Mouse (Mus musculus) heart, embryonic 16.5 days (tissue): ENCODE measurements around the gene Gng7. TPM values are rescaled to one million over a fixed set of nuclear protein-coding genes. Genes with fewer than 3 reads are reported as not detected.
A peak's percentile ranks its signal among the peaks of the same experiment; 100 is the strongest.

Experiments used
- ATAC-seq: fragments of 200-750 bp; cut with Nextera tagmentation; replicated peaks from 2 replicates; pipeline ENCODE4 v1.8.0; 2017; ENCODE audit warnings: moderate number of reproducible peaks; ENCODE audit not compliant: insufficient read depth, low FRiP score; ENCODE audit errors: extremely low read depth
- H3K27ac ChIP-seq: fragments of 300-500 bp; sonication (generic); 2 replicates; pipeline ENCODE4 v1.5.1; 2014; ENCODE audit warnings: mild to moderate bottlenecking, low read length, control low read depth, moderate library complexity
- H3K27me3 ChIP-seq: fragments of 300-500 bp; sonication (generic); 2 replicates; pipeline ENCODE4 v1.6.1; 2014; ENCODE audit warnings: low read length, mixed read lengths; ENCODE audit not compliant: control insufficient read depth, insufficient read depth
- H3K36me3 ChIP-seq: fragments of 300-500 bp; sonication (generic); 2 replicates; pipeline ENCODE4 v1.6.1; 2014; ENCODE audit not compliant: control insufficient read depth, insufficient read depth
- H3K4me1 ChIP-seq: fragments of 300-500 bp; sonication (generic); 2 replicates; pipeline ENCODE4 v1.6.1; 2014; ENCODE audit warnings: low read length, mixed read lengths; ENCODE audit not compliant: control insufficient read depth, insufficient read depth
- H3K4me2 ChIP-seq: fragments of 300-500 bp; sonication (generic); 2 replicates; pipeline ENCODE4 v1.6.1; 2014; ENCODE audit warnings: low read depth, mild to moderate bottlenecking, control low read depth, low read length
- H3K4me3 ChIP-seq: fragments of 300-500 bp; sonication (generic); 2 replicates; pipeline ENCODE4 v1.5.1; 2014; ENCODE audit warnings: mild to moderate bottlenecking, control low read depth, low read length
- H3K9ac ChIP-seq: fragments of 300-500 bp; sonication (generic); 2 replicates; pipeline ENCODE4 v1.6.1; 2014; ENCODE audit warnings: low read length, control low read depth
- H3K9me3 ChIP-seq: fragments of 300-500 bp; sonication (generic); replicated peaks from 2 replicates; pipeline ENCODE4 v1.6.1; 2016; ENCODE audit warnings: low read length; ENCODE audit not compliant: control insufficient read depth
- WGBS: fragments of 180-500 bp; shearing (Covaris S2); extraction: QIAGEN DNeasy Blood & Tissue Kit; methylation state at CpG from one replicate; pipeline ENCODE4 v1.1.7; 2014; 5-methylcytosine and 5-hydroxymethylcytosine counted together
- polyA plus RNA-seq: library from polyadenylated mRNA; unstranded; fragments of >200 nt; fragmentation: Nextera tagmentation; extraction: Ambion mirVana; gene quantifications from 2 replicates; pipeline ENCODE4 v1.2.1, GENCODE M21; 2015

Gene Gng7
- polyA plus RNA-seq, 1 experiment from 2014 or later, result 1.4 TPM

- peak; percentile 63 for ATAC-seq
These were observed 53.9 kb downstream of the Gng7 start for GRCm38 (mm10) chr10:80960551-80961508.

DNA sequence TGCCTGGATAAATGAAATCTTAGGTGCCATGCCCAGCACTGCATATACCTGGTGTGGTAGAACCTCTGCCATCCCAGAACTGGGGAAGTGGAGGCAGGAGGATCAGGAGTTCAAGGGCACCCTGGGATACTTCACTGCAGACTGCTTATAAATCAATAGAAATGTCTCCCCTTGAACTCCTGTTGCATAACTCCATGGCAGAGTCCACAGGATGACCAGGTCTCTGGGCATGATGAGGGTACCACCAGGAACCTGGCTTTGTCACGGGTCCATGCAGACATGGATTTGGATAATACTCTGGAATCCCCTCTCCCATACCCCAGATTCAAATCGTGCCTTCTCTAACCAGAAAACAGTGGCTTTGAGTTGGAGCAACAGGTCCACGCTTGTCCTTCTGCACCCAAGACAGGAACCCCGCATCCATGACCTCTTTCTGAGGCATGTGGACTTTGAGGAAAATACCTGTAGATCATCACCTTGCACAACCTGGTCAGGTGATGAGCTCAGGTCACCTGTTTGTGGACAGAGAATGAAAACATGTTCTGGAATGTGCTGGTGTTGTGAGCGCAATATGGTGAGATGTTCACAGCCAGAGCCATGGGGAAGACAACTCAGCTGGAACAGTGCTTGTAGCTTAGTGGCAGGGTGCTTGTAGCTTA is 55.6 kb downstream of the Gng7 start:
- Histone ChIP-seq H3K27me3 (no peaks in the 10 kb centered on the region), H3K4me2 (no peak overlapping the region), H3K4me1 (peaks cover 48% of the 10 kb centered on the region), H3K9me3 (no peaks in the 10 kb centered on the region), H3K36me3 (no peaks in the 10 kb centered on the region), H3K4me3 (no peak overlapping the region), H3K9ac (no peak overlapping the region), H3K27ac (no peak overlapping the region)
- ATAC-seq, result no peak
- WGBS, result 91% methylated on average over 5 of the region's 5 CpGs

More at GRCm38 (mm10) chr10:80960551-80961508, 53.9 kb downstream of the Gng7 start:
- Histone ChIP-seq H3K27me3 (no peaks in the 10 kb centered on the region), H3K9me3 (no peaks in the 10 kb centered on the region), H3K36me3 (no peaks in the 10 kb centered on the region), H3K27ac (peak overlapping the region; percentile 91), H3K4me2 (peak overlapping the region; percentile 49), H3K9ac (peak overlapping the region; percentile 61), H3K4me3 (no peak overlapping the region), H3K4me1 (peaks cover 37% of the 10 kb centered on the region)
- 13% methylated on average over 15 of the region's 16 CpGs for WGBS

DNA sequence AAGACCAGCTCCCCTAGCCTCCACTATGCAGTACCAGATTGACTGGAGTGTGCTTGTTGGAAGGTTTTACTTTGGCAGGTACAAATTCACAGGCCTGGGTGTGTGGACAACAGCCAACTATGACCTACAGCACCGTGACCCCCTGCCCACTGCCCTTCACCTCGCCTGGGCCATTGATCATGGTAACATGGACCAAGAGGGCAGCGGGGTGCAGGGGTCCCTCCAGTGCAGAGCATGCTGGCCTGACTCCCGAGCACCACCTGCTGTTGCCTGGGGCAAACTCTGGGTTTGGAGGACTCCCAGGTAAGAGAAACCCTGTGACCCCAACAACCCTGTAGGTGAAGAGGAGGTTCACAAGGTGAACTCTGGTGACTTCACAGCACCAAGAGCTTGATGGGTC is 57.0 kb downstream of the Gng7 start:
- H3K4me1 ChIP-seq, result peaks cover 35% of the 10 kb centered on the region
- H3K4me2 ChIP-seq, result no peak overlapping the region
- H3K36me3 ChIP-seq, result no peaks in the 10 kb centered on the region
- no peak overlapping the region for H3K27ac ChIP-seq
- H3K4me3 ChIP-seq, result no peak overlapping the region
- H3K9ac ChIP-seq, result no peak overlapping the region
- ATAC-seq, result no peak
- H3K27me3 ChIP-seq, result no peaks in the 10 kb centered on the region
- WGBS, result 72% methylated on average over 4 of the region's 4 CpGs
- H3K9me3 ChIP-seq, result no peaks in the 10 kb centered on the region

GRCm38 (mm10) chr10:80956901-80957300 is 57.8 kb downstream of the Gng7 start:
- no peak for ATAC-seq
- peaks cover 32% of the 10 kb centered on the region for H3K4me1 ChIP-seq

DNA sequence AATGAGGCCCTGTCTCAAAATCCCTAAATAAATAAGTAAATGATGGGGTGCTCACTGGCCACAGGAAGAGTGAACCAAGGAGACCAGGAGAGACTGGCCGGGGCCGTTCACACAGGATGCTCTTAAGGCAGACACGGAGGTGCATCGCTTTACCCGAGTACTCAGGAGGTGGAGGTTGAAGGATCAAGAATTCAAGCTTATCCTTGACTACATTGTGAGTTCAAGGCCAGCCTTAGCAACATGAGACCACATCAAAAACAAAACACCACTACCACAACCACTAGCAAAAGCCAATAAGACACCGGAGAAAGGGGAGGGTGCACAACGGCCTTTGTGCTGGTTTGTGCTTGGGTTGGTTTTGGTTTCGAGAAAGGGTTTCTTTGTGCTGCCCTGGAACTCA is 58.4 kb downstream of the Gng7 start:
- Histone ChIP-seq H3K9ac (no peak overlapping the region), H3K36me3 (no peaks in the 10 kb centered on the region), H3K9me3 (no peaks in the 10 kb centered on the region), H3K4me2 (no peak overlapping the region), H3K4me1 (peaks cover 27% of the 10 kb centered on the region), H3K27ac (no peak overlapping the region), H3K27me3 (no peaks in the 10 kb centered on the region), H3K4me3 (no peak overlapping the region)
- ATAC-seq, result no peak
- 92% methylated on average over 8 of the region's 8 CpGs for WGBS

More at GRCm38 (mm10) chr10:80956901-80957300, 57.8 kb downstream of the Gng7 start:
- no peak overlapping the region for H3K27ac ChIP-seq
- H3K4me2 ChIP-seq, result no peak overlapping the region
- no peak overlapping the region for H3K9ac ChIP-seq
- no peaks in the 10 kb centered on the region for H3K9me3 ChIP-seq
- no peak overlapping the region for H3K4me3 ChIP-seq
- no peaks in the 10 kb centered on the region for H3K36me3 ChIP-seq
- 74% methylated on average over 6 of the region's 6 CpGs for whole genome bisulfite sequencing
- no peaks in the 10 kb centered on the region for H3K27me3 ChIP-seq

- ATAC-seq, result peak; percentile 30; the same call in 1 of the 2 replicates
- Histone ChIP-seq H3K9me3 (no peaks in the 10 kb centered on the region), H3K4me1 (peaks cover 18% of the 10 kb centered on the region), H3K4me3 (no peak overlapping the region), H3K9ac (no peak overlapping the region), H3K4me2 (no peak overlapping the region), H3K36me3 (no peaks in the 10 kb centered on the region), H3K27ac (peak overlapping the region; percentile 90), H3K27me3 (no peaks in the 10 kb centered on the region)
- 17% methylated on average over 9 of the region's 9 CpGs for WGBS
These were observed 59.2 kb downstream of the Gng7 start for GRCm38 (mm10) chr10:80955536-80955935.

GRCm38 (mm10) chr10:80954843-80955242 is 59.9 kb downstream of the Gng7 start:
- Histone ChIP-seq H3K9ac (peak overlapping the region; percentile 27; the same call in 1 of the 2 replicates), H3K27ac (peak overlapping the region; percentile 90), H3K27me3 (no peaks in the 10 kb centered on the region), H3K36me3 (no peaks in the 10 kb centered on the region), H3K4me3 (no peak overlapping the region), H3K4me1 (peaks cover 18% of the 10 kb centered on the region), H3K4me2 (peak overlapping the region; percentile 11; the same call in 1 of the 2 replicates), H3K9me3 (no peaks in the 10 kb centered on the region)
- 18% methylated on average over 6 of the region's 6 CpGs for WGBS
- peak; percentile 65 for ATAC-seq

DNA sequence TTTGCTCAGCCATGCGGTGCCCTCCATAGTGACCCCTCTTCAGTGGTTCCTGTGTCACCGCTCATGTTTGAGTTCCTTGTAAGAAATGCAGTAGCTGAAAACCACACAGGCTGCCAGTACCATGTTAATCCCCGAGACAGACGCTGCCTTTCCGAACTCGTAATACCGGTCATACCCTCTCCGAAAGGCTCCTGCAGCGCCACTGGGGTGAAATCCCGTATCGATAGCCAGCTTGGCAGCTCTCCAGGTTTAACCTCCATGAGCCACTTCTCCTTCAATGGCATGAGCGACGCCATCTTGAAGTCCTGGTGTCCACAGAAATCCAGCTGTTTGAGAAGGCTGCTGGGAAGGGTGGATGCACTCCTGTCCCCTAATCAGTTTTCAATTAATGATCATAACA is 60.3 kb downstream of the Gng7 start:
- Histone ChIP-seq H3K4me3 (no peak overlapping the region), H3K36me3 (no peaks in the 10 kb centered on the region), H3K9me3 (no peaks in the 10 kb centered on the region), H3K27ac (peak overlapping the region; percentile 90), H3K4me2 (peak overlapping the region; percentile 11; the same call in 1 of the 2 replicates), H3K4me1 (peaks cover 18% of the 10 kb centered on the region), H3K27me3 (no peaks in the 10 kb centered on the region), H3K9ac (peak overlapping the region; percentile 27; the same call in 1 of the 2 replicates)
- 49% methylated on average over 13 of the region's 13 CpGs for WGBS
- ATAC-seq, result no peak

DNA sequence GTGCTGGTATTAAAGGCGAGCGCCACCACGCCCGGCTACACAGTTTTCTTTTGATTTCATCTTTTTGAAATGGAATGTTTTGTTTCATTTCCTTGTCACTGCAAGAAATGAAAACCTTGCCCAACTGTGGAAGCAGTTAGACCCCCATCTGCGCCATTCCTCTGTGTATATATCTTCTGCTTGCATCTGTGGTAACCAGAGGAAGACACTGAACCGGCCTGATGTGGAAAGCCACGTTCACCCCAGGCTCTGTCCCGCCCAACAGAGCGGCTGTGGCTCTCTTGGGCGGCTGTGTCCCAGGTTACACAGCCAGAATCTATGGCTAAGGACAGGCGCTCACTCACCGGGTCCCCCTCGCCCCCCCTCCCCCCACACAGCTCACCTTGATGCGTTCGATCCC is 62.3 kb downstream of the Gng7 start:
- 70% methylated on average over 15 of the region's 15 CpGs for WGBS
- H3K4me2 ChIP-seq, result no peak overlapping the region
- no peak overlapping the region for H3K27ac ChIP-seq
- no peak overlapping the region for H3K4me3 ChIP-seq
- no peaks in the 10 kb centered on the region for H3K9me3 ChIP-seq
- H3K36me3 ChIP-seq, result no peaks in the 10 kb centered on the region
- H3K4me1 ChIP-seq, result peaks cover 33% of the 10 kb centered on the region
- ATAC-seq, result no peak
- no peaks in the 10 kb centered on the region for H3K27me3 ChIP-seq
- H3K9ac ChIP-seq, result no peak overlapping the region
